Comparison of ENCODE assay signal across 21 mouse cellular contexts in genomic region chr16:51353791-51354190, GRCm38 (mm10).
"Had no signal": no experiment of that assay in that cellular context is flagged by ENCODE, and none has a peak within 500 bp of the region (broad histone marks: within the 10 kb centered on the region; RNA-seq: fewer than 3 reads in every experiment).

No protein-coding gene starts in this region.

- H3K27me3 ChIP-seq: lung, embryonic 15.5 days; megakaryocyte, embryonic 14.5 days; midbrain, embryonic 12.5 days; neural tube, embryonic 13.5 days; neural tube, embryonic 15.5 days had no signal

- H3K4me1 ChIP-seq: lung, embryonic 15.5 days; megakaryocyte, embryonic 14.5 days; midbrain, embryonic 12.5 days; neural tube, embryonic 13.5 days; neural tube, embryonic 15.5 days had no signal

- H3K4me3 ChIP-seq: lung, embryonic 15.5 days; megakaryocyte, embryonic 14.5 days; midbrain, embryonic 12.5 days; myocyte; neural tube, embryonic 13.5 days; neural tube, embryonic 15.5 days had no signal

- H3K9ac ChIP-seq: lung, embryonic 15.5 days; midbrain, embryonic 12.5 days; neural tube, embryonic 13.5 days; neural tube, embryonic 15.5 days had no signal

- DNase-seq: lung, adult 2 months; lung, postnatal 14 days; lung, postnatal 36 days; midbrain, embryonic 14.5 days; retina, postnatal 1 day; right cerebral cortex, adult 18-20 months; right cerebral cortex, postnatal 25 days; right cerebral cortex, postnatal 4 days; spleen, adult 18-20 months; thymus, adult 18-20 months; thymus, postnatal 14 days; thymus, postnatal 36 days had no signal

- H3K36me3 ChIP-seq: lung, embryonic 15.5 days; midbrain, embryonic 12.5 days; neural tube, embryonic 13.5 days; neural tube, embryonic 15.5 days had no signal

- H3K27ac ChIP-seq: lung, embryonic 15.5 days; macrophage; midbrain, embryonic 12.5 days; neural tube, embryonic 13.5 days; neural tube, embryonic 15.5 days had no signal

- H3K4me2 ChIP-seq: lung, embryonic 15.5 days; midbrain, embryonic 12.5 days; neural tube, embryonic 13.5 days; neural tube, embryonic 15.5 days had no signal

- ATAC-seq: lung, postnatal 0 days; midbrain, embryonic 16.5 days had no signal

- H3K9me3 ChIP-seq: lung, embryonic 15.5 days; megakaryocyte, embryonic 14.5 days; midbrain, embryonic 12.5 days; neural tube, embryonic 13.5 days; neural tube, embryonic 15.5 days had no signal
